Mouse (Mus musculus): Measurements from ENCODE around the gene Fbxl20. TPM values are rescaled to one million over a fixed set of nuclear protein-coding genes. Genes with fewer than 3 reads are reported as not detected.
A peak's percentile ranks its signal among the peaks of the same experiment; 100 is the strongest.
"Not testable (repeated sequence)": the region's sequence is repeated elsewhere in the genome, so short reads cannot be mapped to it uniquely, and the experiment has no call there.

Gene Fbxl20
- total RNA-seq (2021), result 10 to 100 TPM in 1 of 2 experiments, 1 to 10 TPM in 1; 8.9 to 12.1 TPM
- long read RNA-seq, experiment 1, full-length matches to known transcripts, result 5 of 14 reads
- long read RNA-seq, experiment 1, partial matches to known transcripts, result 3 of 14 reads
- long read RNA-seq, experiment 1, other reads (novel, unspliced or antisense), result 6 of 14 reads
- long read RNA-seq, experiment 2, full-length matches to known transcripts, result 6 of 10 reads
- long read RNA-seq, experiment 2, partial matches to known transcripts, result 1 of 10 reads
- long read RNA-seq, experiment 2, other reads (novel, unspliced or antisense), result 3 of 10 reads

GRCm38 (mm10) chr11:98149786-98150624 lies at the start of gene Fbxl20:
Fbxl20 (minus strand) TSS chr11:98150403.
- DNase-seq, result peak; percentile 95
- intact Hi-C loops (cut with DNase I; ENCODE audit: low total_unique reads), result loop anchor here (10.0 kb wide), 1 partner anchor 115 kb away; no protein-coding TSS in a partner anchor

GRCm38 (mm10) chr11:98192901-98193805 lies 43.0 kb upstream of the Fbxl20 start, which contains the start of gene Med1:
Med1 (minus strand) TSS chr11:98193293.
- DNase-seq, result peak; percentile 91
- intact Hi-C loops (cut with DNase I; ENCODE audit: low total_unique reads), result no loop called here

- DNase-seq, result no peak
- intact Hi-C loops (cut with DNase I; ENCODE audit: low total_unique reads), result no loop called here
Measured at GRCm38 (mm10) chr11:98190820-98191219, 40.6 kb upstream of the Fbxl20 start.

GRCm38 (mm10) chr11:98187640-98188395 lies 37.6 kb upstream of the Fbxl20 start:
- no peak for DNase-seq
- intact Hi-C loops (cut with DNase I; ENCODE audit: low total_unique reads), result no loop called here

- DNase-seq; intact Hi-C loops (cut with DNase I; ENCODE audit: low total_unique reads): not testable (repeated sequence)
Measured at GRCm38 (mm10) chr11:98182149-98182548, 31.9 kb upstream of the Fbxl20 start.

- intact Hi-C loops (cut with DNase I; ENCODE audit: low total_unique reads), result no loop called here
- DNase-seq, result no peak
Measured at GRCm38 (mm10) chr11:98168400-98168799, 18.2 kb upstream of the Fbxl20 start.

GRCm38 (mm10) chr11:98155094-98155493 lies 4.9 kb upstream of the Fbxl20 start:
- no peak for DNase-seq
- intact Hi-C loops (cut with DNase I; ENCODE audit: low total_unique reads), result no loop called here

GRCm38 (mm10) chr11:98150625-98151156 lies 488 bp upstream of the Fbxl20 start:
- intact Hi-C loops (cut with DNase I; ENCODE audit: low total_unique reads), result no loop called here
- DNase-seq, result no peak

GRCm38 (mm10) chr11:98149304-98149750 lies 876 bp downstream of the Fbxl20 start:
- DNase-seq, result peak; percentile 93
- intact Hi-C loops (cut with DNase I; ENCODE audit: low total_unique reads), result loop anchor here (10.0 kb wide), 1 partner anchor 115 kb away; no protein-coding TSS in a partner anchor

- intact Hi-C loops (cut with DNase I; ENCODE audit: low total_unique reads), result loop anchor here (10.0 kb wide), 1 partner anchor 114 kb away; no protein-coding TSS in a partner anchor
- DNase-seq, result peak; percentile 54
Measured at GRCm38 (mm10) chr11:98148551-98149301, 1.5 kb downstream of the Fbxl20 start.

- no peak for DNase-seq
- intact Hi-C loops (cut with DNase I; ENCODE audit: low total_unique reads), result loop anchor here (10.0 kb wide), 1 partner anchor 111 kb away; no protein-coding TSS in a partner anchor
Measured at GRCm38 (mm10) chr11:98145856-98146255, 4.3 kb downstream of the Fbxl20 start.

- intact Hi-C loops (cut with DNase I; ENCODE audit: low total_unique reads), result loop anchor here (10.0 kb wide), 1 partner anchor 108 kb away; no protein-coding TSS in a partner anchor
- no peak for DNase-seq
Measured at GRCm38 (mm10) chr11:98142545-98142944, 7.7 kb downstream of the Fbxl20 start.

GRCm38 (mm10) chr11:98138894-98139293 lies 11.3 kb downstream of the Fbxl20 start:
- intact Hi-C loops (cut with DNase I; ENCODE audit: low total_unique reads), result no loop called here
- DNase-seq, result no peak

- DNase-seq, result no peak
- intact Hi-C loops (cut with DNase I; ENCODE audit: low total_unique reads), result no loop called here
Measured at GRCm38 (mm10) chr11:98137836-98138235, 12.4 kb downstream of the Fbxl20 start.

- intact Hi-C loops (cut with DNase I; ENCODE audit: low total_unique reads), result no loop called here
- no peak for DNase-seq
Measured at GRCm38 (mm10) chr11:98134951-98135350, 15.3 kb downstream of the Fbxl20 start.

GRCm38 (mm10) chr11:98123424-98123823 lies 26.8 kb downstream of the Fbxl20 start:
- no peak for DNase-seq
- intact Hi-C loops (cut with DNase I; ENCODE audit: low total_unique reads), result no loop called here

GRCm38 (mm10) chr11:98114363-98114762 lies 35.8 kb downstream of the Fbxl20 start:
- no peak for DNase-seq
- intact Hi-C loops (cut with DNase I; ENCODE audit: low total_unique reads), result no loop called here

- intact Hi-C loops (cut with DNase I; ENCODE audit: low total_unique reads), result no loop called here
- no peak for DNase-seq
Measured at GRCm38 (mm10) chr11:98113504-98113903, 36.7 kb downstream of the Fbxl20 start.

Measured in gastrocnemius, postnatal 14 days (tissue).